Mouse (Mus musculus): ENCODE measurements around the gene Mdga1.

DNA sequence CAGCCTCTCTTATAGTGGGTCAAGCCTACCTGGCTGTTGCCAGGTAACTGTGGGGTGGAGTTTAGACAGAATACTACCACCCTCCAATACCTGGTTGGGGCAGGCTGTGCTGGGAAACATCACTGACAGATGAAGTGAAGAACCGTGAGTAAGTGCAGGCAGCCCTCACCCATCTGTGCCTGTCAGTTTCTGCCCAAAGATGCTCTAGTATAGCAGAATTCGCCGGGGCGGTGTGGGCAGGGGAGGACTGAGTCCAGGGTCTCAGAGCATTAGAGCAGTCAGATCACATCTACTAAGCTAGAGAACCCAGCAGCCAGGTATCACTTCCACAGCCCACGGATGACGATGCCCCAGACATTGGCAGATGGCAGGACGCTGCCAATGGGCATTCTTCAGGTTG is 15.0 kb upstream of the Mdga1 start:
- TF ChIP-seq GATA1 (IDR thresholded peaks at IDR 0.05; ENCODE audit: borderline replicate concordance, low read length): no peak
- no peak for TF ChIP-seq CTCF (IDR thresholded peaks at IDR 0.05; ENCODE audit: low read depth, low read length)
